Mouse (Mus musculus): ENCODE data around the gene Fut1. TPM values are rescaled to one million over a fixed set of nuclear protein-coding genes. Genes with fewer than 3 reads are reported as not detected.

Gene Fut1
- polyA plus RNA-seq, 1 experiment: 0.15 TPM

GRCm38 (mm10) chr7:45635711-45636688 is 18.9 kb downstream of the Fut1 start:
- Histone ChIP-seq H3K4me1 (ENCODE audit: control insufficient read depth, insufficient read depth, low read length) (no peaks in the 10 kb centered on the region; the same call in 1 of the 2 replicates), H3K27ac (ENCODE audit: insufficient read depth, low read length) (no peak overlapping the region), H3K4me3 (ENCODE audit: insufficient read depth, low read length) (no peak overlapping the region)
- TF ChIP-seq POLR2A (IDR thresholded peaks at IDR 0.05; ENCODE audit: extremely low read depth, insufficient read depth, low read length) (no peak), CTCF (IDR thresholded peaks at IDR 0.05; ENCODE audit: extremely low read depth, insufficient read depth, low read length) (no peak)

GRCm38 (mm10) chr7:45637710-45638109 is 20.6 kb downstream of the Fut1 start:
- H3K4me1 ChIP-seq (ENCODE audit: control insufficient read depth, insufficient read depth, low read length): no peaks in the 10 kb centered on the region; the same call in 1 of the 2 replicates
- no peak overlapping the region for H3K4me3 ChIP-seq (ENCODE audit: insufficient read depth, low read length)
- no peak overlapping the region for H3K27ac ChIP-seq (ENCODE audit: insufficient read depth, low read length)
- TF ChIP-seq CTCF (IDR thresholded peaks at IDR 0.05; ENCODE audit: extremely low read depth, insufficient read depth, low read length) (no peak), POLR2A (IDR thresholded peaks at IDR 0.05; ENCODE audit: extremely low read depth, insufficient read depth, low read length) (no peak)

- Histone ChIP-seq H3K4me1 (ENCODE audit: control insufficient read depth, insufficient read depth, low read length) (no peaks in the 10 kb centered on the region; the same call in 1 of the 2 replicates), H3K27ac (ENCODE audit: insufficient read depth, low read length) (no peak overlapping the region), H3K4me3 (ENCODE audit: insufficient read depth, low read length) (peak overlapping the region; percentile 31)
- TF ChIP-seq POLR2A (IDR thresholded peaks at IDR 0.05; ENCODE audit: extremely low read depth, insufficient read depth, low read length): peak; percentile 94
- TF ChIP-seq CTCF (IDR thresholded peaks at IDR 0.05; ENCODE audit: extremely low read depth, insufficient read depth, low read length): no peak
These were observed 21.7 kb downstream of the Fut1 start for GRCm38 (mm10) chr7:45638623-45639401.

- H3K4me3 ChIP-seq (ENCODE audit: insufficient read depth, low read length): no peak within 1 kb of the TSS
- no peak within 1 kb of the TSS for H3K27ac ChIP-seq (ENCODE audit: insufficient read depth, low read length)
- TF ChIP-seq POLR2A (IDR thresholded peaks at IDR 0.05; ENCODE audit: extremely low read depth, insufficient read depth, low read length): no peak
- no peak for TF ChIP-seq CTCF (IDR thresholded peaks at IDR 0.05; ENCODE audit: extremely low read depth, insufficient read depth, low read length)
- no peaks in the 10 kb centered on the region; the same call in 1 of the 2 replicates for H3K4me1 ChIP-seq (ENCODE audit: control insufficient read depth, insufficient read depth, low read length)
These were observed 22.5 kb downstream of the Fut1 start, which contains the start of gene Mamstr for GRCm38 (mm10) chr7:45639561-45640027. TSS of gene Mamstr (plus strand) at chr7:45639977.

GRCm38 (mm10) chr7:45640191-45640957 is 23.3 kb downstream of the Fut1 start:
- Histone ChIP-seq H3K27ac (ENCODE audit: insufficient read depth, low read length) (no peak overlapping the region), H3K4me3 (ENCODE audit: insufficient read depth, low read length) (no peak overlapping the region), H3K4me1 (ENCODE audit: control insufficient read depth, insufficient read depth, low read length) (no peaks in the 10 kb centered on the region; the same call in 1 of the 2 replicates)
- TF ChIP-seq CTCF (IDR thresholded peaks at IDR 0.05; ENCODE audit: extremely low read depth, insufficient read depth, low read length) (no peak), POLR2A (IDR thresholded peaks at IDR 0.05; ENCODE audit: extremely low read depth, insufficient read depth, low read length) (0 out of 2 replicates have a peak, but pooled peaks have one; percentile 12)

GRCm38 (mm10) chr7:45641391-45642040 is 24.4 kb downstream of the Fut1 start:
- H3K4me1 ChIP-seq (ENCODE audit: control insufficient read depth, insufficient read depth, low read length): no peaks in the 10 kb centered on the region; the same call in 1 of the 2 replicates
- no peak overlapping the region for H3K27ac ChIP-seq (ENCODE audit: insufficient read depth, low read length)
- H3K4me3 ChIP-seq (ENCODE audit: insufficient read depth, low read length): no peak overlapping the region
- TF ChIP-seq CTCF (IDR thresholded peaks at IDR 0.05; ENCODE audit: extremely low read depth, insufficient read depth, low read length) (no peak), POLR2A (IDR thresholded peaks at IDR 0.05; ENCODE audit: extremely low read depth, insufficient read depth, low read length) (no peak)

GRCm38 (mm10) chr7:45642083-45642482 is 25.0 kb downstream of the Fut1 start:
- Histone ChIP-seq H3K27ac (ENCODE audit: insufficient read depth, low read length) (no peak overlapping the region), H3K4me1 (ENCODE audit: control insufficient read depth, insufficient read depth, low read length) (no peaks in the 10 kb centered on the region; the same call in 1 of the 2 replicates), H3K4me3 (ENCODE audit: insufficient read depth, low read length) (no peak overlapping the region)
- TF ChIP-seq CTCF (IDR thresholded peaks at IDR 0.05; ENCODE audit: extremely low read depth, insufficient read depth, low read length) (no peak), POLR2A (IDR thresholded peaks at IDR 0.05; ENCODE audit: extremely low read depth, insufficient read depth, low read length) (no peak)

- Histone ChIP-seq H3K4me3 (ENCODE audit: insufficient read depth, low read length) (peak overlapping the region; percentile 43), H3K27ac (ENCODE audit: insufficient read depth, low read length) (no peak overlapping the region), H3K4me1 (ENCODE audit: control insufficient read depth, insufficient read depth, low read length) (no peaks in the 10 kb centered on the region; the same call in 1 of the 2 replicates)
- TF ChIP-seq POLR2A (IDR thresholded peaks at IDR 0.05; ENCODE audit: extremely low read depth, insufficient read depth, low read length) (no peak), CTCF (IDR thresholded peaks at IDR 0.05; ENCODE audit: extremely low read depth, insufficient read depth, low read length) (no peak)
These were observed 25.6 kb downstream of the Fut1 start for GRCm38 (mm10) chr7:45642503-45643255.
